Mouse (Mus musculus): ENCODE data around the gene Dcps.

GRCm38 (mm10) chr9:35198351-35198750, 22.5 kb upstream of the Dcps start:
- TF ChIP-seq CTCF (IDR thresholded peaks at IDR 0.05; ENCODE audit: low read depth) (no peak), EP300 (IDR thresholded peaks at IDR 0.05; ENCODE audit: low read depth) (no peak)
